Mouse (Mus musculus) stomach, postnatal 0 days (tissue): ENCODE measurements around the gene Dhrs13.

ENCODE experiments used
- CTCF ChIP-seq: IDR thresholded peaks from 2 replicates; pipeline ENCODE4 v1.5.1; 2016; ENCODE audit warnings: antibody characterized with exemption, low read depth, mild to moderate bottlenecking, moderate library complexity
- EP300 ChIP-seq: optimal IDR thresholded peaks from 2 replicates; pipeline ENCODE3; 2016; ENCODE audit warnings: antibody characterized with exemption

- TF ChIP-seq CTCF, result peak; percentile 42; the same call in 1 of the 2 replicates
- no peak for TF ChIP-seq EP300
Observed at GRCm38 (mm10) chr11:78037831-78038752, 6.0 kb downstream of the Dhrs13 start, which contains the start of gene Flot2.
